Mouse (Mus musculus) ovary, postnatal 14 days (tissue): ENCODE data around the gene Wwox.

ENCODE experiments used
- DNase-seq: peaks from one replicate; pipeline ENCODE4 v3.0.0; 2022; ENCODE audit warnings: low spot score

Wwox gene

DNA sequence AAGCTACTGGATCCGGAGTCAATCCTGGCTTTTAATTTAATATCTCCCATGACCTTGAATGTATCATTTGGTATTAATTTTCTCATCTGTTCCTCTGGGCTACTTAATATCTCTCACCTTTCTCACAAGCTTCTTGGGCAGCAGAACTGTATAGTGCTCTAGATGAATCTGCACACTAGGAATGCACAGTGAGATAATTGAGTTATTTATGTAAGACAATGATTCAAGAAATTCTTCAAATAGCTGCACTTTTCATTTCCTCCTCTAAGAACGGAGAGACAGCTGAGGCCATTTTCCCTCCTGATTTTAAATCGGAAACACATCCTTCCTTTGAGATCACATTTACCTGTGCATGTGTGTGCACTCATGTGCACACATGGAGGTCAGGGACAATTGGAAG, 669.9 kb downstream of the Wwox start:
- no peak for DNase-seq

DNA sequence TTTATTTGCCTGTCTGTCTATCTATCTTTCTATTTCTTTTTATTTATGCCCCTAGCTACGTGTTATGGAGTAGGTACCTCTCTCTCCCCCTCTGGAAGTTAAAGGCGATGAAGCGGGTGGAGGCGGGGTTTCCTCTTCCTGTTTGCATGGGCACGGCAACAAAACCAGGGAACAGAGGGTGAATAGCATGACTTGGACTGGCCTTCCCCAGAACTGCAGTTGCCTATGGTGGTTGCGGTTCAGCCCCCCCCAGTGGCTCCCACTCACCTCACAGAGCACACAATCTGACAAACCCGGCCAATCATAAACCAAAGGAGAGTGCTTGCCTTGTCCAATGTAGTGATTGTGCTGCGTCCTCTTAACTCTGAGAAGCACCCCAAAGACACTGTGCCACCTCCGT, 671.0 kb downstream of the Wwox start:
- DNase-seq: no peak

DNA sequence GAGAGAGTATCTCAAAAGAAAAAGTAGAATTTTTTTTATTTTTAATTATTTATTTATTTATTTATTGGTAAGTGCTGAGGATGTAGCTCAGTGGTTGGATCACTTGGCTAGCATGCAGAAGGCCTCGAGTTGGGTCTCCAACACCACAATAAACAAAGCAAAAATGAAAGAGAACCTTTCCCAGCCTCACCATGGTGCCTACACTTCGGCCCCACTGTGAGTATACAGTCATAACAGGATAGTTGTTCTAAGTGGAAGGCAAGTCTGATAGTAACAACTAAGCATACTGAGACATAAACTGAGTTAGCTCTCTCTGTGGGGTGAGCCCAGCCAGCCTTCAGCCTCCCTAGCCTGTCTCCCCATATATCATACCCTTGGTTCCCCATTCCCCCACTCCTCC, 672.6 kb downstream of the Wwox start:
- no peak for DNase-seq

DNA sequence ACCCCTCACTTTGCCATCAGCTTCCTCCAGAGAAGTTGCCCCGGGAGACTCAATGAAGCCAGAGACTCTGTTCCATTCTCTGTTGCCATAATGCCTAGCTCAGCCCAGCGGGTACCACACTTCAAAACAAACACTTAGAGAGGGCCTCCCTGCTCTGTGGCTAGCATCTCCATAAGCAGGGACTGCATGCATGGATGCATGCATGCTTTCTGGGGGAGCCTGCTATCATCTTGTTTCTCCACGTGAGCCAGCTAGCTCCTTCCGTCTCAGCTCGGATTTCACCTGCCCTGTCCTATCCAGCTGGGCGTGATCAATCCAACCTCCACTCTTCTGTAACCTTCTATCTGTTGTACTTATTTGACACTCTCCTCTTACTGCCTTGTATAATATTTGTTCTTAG, 675.0 kb downstream of the Wwox start:
- no peak for DNase-seq

GRCm38 (mm10) chr8:115126081-115126480, 686.6 kb downstream of the Wwox start:
- no peak for DNase-seq

GRCm38 (mm10) chr8:115126674-115127073, 687.2 kb downstream of the Wwox start:
- no peak for DNase-seq

DNA sequence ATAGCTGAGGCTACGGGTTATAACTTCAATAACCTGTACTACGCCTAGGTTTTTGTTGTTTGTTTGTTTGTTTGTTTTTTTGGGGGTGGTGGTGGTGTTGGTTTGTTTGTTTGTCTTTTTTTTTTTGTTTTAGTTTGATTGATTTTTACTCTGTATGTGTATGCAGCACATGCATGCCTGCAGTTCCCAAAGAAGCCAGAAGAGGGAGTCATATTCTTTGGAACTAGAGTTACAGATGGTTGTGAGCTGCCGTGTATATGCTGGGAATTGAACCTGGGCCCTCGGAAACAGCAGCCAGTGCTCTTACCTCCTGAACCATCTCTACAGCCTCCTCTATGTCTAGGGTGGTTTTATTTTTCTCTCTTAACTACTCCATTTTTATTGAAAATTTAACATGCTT, 689.9 kb downstream of the Wwox start:
- no peak for DNase-seq

GRCm38 (mm10) chr8:115133119-115133518, 693.7 kb downstream of the Wwox start:
- no peak for DNase-seq

DNA sequence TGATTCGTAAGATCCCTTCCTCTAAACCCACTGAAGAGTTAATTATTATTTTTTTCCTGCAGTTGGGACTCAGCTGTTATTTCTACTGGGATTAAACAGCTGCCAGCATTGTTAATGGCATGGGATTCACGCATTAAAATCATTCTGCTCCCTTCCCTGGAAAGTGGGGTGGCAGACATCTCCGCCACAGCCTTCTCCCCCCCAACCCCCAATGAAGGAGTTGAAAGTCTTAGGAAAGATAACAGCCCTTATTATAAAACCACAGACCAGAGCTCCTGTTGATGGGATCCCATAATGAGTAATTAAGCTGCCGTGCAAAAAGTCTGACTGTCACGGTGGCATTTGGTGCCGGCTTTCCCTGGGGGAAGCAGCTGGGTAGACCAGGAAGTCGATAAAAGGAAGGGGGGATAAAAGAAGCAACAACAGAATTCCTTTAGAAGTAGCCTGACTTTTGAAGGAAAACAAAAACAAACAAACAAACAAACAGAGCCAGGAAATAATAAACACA, 694.3 kb downstream of the Wwox start:
- DNase-seq: no peak

DNA sequence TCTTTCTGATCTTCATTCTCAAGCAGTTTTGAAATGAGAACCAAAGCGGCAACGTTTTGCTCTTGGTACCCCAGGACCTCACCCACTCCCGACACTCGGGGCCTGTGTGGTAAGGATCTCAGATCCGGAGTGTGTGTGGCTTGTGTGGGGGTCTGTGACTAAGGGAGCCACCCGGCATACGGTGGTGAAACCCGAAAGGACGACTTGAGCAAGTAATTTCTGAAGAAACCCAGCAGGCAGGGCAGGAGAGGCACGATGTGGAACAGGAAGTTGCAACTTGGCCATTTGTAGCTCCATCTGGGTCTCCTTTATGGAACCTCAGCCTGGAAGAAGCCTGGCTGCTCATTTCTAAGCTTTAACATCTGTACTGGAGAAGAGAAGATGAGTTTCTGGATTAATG, 697.4 kb downstream of the Wwox start:
- DNase-seq: no peak

DNA sequence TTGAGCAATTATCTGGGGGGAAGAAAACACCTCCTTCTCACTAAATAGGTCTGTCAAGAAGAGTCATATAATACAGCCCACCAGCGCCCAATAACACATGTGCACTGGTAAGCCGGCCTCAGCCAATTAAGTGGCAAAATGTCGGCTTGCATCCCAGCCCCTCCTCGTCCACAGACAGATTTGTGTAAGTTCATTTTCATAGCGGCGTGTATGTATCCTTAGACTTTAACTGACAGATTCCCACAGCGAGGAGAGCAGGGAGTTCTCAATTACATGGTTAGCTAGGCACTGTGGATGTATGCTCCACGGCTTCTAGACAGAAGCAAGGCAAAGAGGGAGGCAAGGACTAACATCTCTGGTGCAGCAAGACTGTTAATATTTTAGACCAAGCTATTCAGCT, 702.2 kb downstream of the Wwox start:
- DNase-seq: no peak

GRCm38 (mm10) chr8:115143530-115144320, 704.3 kb downstream of the Wwox start:
- no peak for DNase-seq

GRCm38 (mm10) chr8:115147006-115147405, 707.6 kb downstream of the Wwox start:
- DNase-seq: peak; percentile 36

- DNase-seq: no peak
These were observed 711.1 kb downstream of the Wwox start for GRCm38 (mm10) chr8:115150446-115151109.

DNA sequence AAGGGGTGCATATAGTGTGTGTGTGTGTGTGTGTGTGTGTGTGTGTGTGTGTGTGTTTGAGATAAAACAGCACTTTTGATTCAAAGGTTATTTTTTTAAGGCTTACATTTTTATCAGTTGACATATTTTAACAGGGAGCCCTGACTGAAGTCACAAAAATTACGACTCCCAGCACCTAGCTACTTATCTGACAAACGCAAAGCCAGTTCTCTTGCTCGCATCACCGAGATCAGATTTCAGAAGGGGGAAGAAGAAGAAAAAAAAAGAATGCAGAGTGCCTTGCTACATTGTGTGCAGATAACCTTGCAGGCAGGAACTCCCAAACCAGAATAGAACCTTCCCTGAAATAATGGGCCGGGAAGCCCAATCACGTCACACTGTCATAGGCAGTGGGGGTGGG, 712.0 kb downstream of the Wwox start:
- DNase-seq: no peak

GRCm38 (mm10) chr8:115154096-115154495, 714.6 kb downstream of the Wwox start:
- DNase-seq: no peak

DNA sequence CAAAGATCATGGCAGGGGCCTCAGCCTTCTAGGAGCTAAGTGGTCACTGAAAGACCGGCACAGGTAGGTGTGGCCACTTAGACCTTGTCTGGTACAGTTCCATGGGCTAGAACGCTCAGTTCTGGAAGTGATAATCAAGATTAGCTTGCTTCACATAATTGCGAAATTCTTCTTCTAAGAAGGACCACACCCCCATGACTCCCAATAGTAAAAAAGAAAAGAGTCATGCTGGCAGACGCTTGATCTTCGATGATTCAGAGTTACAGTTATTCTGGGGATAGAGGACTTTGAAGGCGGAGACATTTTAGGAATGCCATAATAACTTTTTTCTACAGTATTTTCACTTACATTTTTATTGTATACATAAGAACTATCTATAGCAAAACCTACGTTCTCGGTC, 716.7 kb downstream of the Wwox start:
- DNase-seq: no peak

- DNase-seq: no peak
These were observed 718.7 kb downstream of the Wwox start for GRCm38 (mm10) chr8:115157977-115158720.

DNA sequence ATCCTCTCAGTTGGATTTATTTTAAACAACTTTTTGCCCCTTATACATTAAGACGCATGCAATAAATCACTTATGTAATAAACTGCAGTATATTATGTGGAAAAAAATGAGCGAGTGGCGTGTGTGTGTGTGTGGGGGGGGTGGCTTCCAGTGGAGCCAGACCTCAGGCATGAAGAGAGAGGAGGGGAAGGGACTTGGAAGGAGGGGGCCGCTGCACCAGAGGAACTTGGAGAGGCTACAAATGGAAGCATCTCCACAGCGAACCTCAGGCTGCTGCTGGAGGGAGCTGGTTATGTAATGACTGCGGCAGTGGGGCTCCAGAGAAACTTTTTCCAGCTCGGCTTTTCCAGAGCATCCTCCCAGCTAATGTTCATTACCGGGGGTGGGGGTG, 719.3 kb downstream of the Wwox start:
- no peak for DNase-seq

DNA sequence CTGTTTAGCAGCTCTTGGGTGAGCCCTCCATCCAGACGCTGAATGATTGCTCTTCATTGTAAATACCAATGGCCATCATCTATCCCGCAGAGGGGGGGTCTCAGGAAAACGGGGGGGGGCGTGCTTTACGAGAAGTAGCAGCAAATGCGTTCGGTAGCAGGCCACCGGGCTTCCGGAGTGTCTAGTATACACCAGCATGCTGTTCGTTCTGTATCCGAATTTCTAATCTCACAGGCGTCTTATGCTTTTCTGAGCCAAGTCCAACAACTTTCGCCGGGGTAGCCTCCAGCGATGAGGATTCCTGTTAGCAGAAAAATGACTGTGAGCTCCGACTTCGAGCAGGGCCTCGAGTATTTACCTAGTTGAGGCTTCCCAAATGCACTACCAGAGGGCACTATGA, 719.8 kb downstream of the Wwox start:
- DNase-seq: no peak

- DNase-seq: no peak
These were observed 720.4 kb downstream of the Wwox start for GRCm38 (mm10) chr8:115159711-115160374.

- DNase-seq: no peak
These were observed 721.0 kb downstream of the Wwox start for GRCm38 (mm10) chr8:115160407-115160806.
